Mouse (Mus musculus) MEL (cell line): ENCODE data around the gene Man1c1. TPM values are rescaled to one million over a fixed set of nuclear protein-coding genes. Genes with fewer than 3 reads are reported as not detected.

Experiments used
- DNase-seq: peaks from one replicate; pipeline ENCODE4 v3.0.0; 2011; ENCODE audit warnings: low read depth, low spot score
- H3K27ac ChIP-seq: 2 replicates; pipeline ENCODE4 v1.5.1; 2012; ENCODE audit warnings: low read depth, mild to moderate bottlenecking, control low read depth, low read length, moderate library complexity; ENCODE audit not compliant: control insufficient read depth
- H3K27me3 ChIP-seq, 2 experiments: fragments of 150-350 bp in 1 of 2; sonication (generic) in 1 of 2; 2 replicates each; pipeline ENCODE4 v1.6.1; 2012; ENCODE audit warnings: low read length in 2 of 2, mild to moderate bottlenecking in 2 of 2, improper control_type of control experiment in 1 of 2, moderate library complexity in 1 of 2; ENCODE audit not compliant: insufficient read depth in 2 of 2, control insufficient read depth in 1 of 2
- H3K36me3 ChIP-seq, 2 experiments: 2 replicates each; pipeline ENCODE4 v1.6.1; 2012 to 2014; ENCODE audit warnings: low read length in 2 of 2, improper control_type of control experiment in 1 of 2, inconsistent platforms in 1 of 2, mild to moderate bottlenecking in 1 of 2; ENCODE audit not compliant: insufficient read depth in 2 of 2, control insufficient read depth in 1 of 2
- H3K4me1 ChIP-seq, 2 experiments: fragments of 150-350 bp in 1 of 2; sonication (generic) in 1 of 2; 2 replicates each; pipeline ENCODE4 v1.6.1; 2012; ENCODE audit warnings: low read length in 2 of 2, improper control_type of control experiment in 1 of 2, mild to moderate bottlenecking in 1 of 2; ENCODE audit not compliant: insufficient read depth in 2 of 2, control insufficient read depth in 1 of 2
- H3K4me3 ChIP-seq, 2 experiments: fragments of 150-350 bp in 1 of 2; sonication (generic) in 1 of 2; 2 replicates each; pipeline ENCODE4 v1.5.1; 2012; ENCODE audit warnings: low read depth in 2 of 2, low read length in 2 of 2, mild to moderate bottlenecking in 2 of 2, moderate library complexity in 2 of 2, control low read depth in 1 of 2, improper control_type of control experiment in 1 of 2; ENCODE audit not compliant: control insufficient read depth in 1 of 2, insufficient read depth in 1 of 2
- H3K79me2 ChIP-seq: 2 replicates; pipeline ENCODE4 v1.6.1; 2012; ENCODE audit warnings: mild to moderate bottlenecking, low read length, moderate library complexity; ENCODE audit not compliant: control insufficient read depth, poor library complexity, insufficient read depth
- H3K9ac ChIP-seq: 2 replicates; pipeline ENCODE4 v1.6.1; 2012; ENCODE audit warnings: low read depth, mild to moderate bottlenecking, control low read depth, low read length, moderate library complexity; ENCODE audit not compliant: control insufficient read depth, poor library complexity, severe bottlenecking
- H3K9me3 ChIP-seq: fragments of 150-350 bp; sonication (generic); replicated peaks from 2 replicates; pipeline ENCODE4 v1.6.1; 2012; ENCODE audit warnings: mild to moderate bottlenecking, low read length, improper control_type of control experiment, moderate library complexity; ENCODE audit not compliant: insufficient read depth
- CHD1 ChIP-seq: IDR thresholded peaks from 2 replicates; pipeline ENCODE4 v1.6.1; 2012; ENCODE audit warnings: low read depth, mild to moderate bottlenecking, inconsistent platforms, low read length, improper control_type of control experiment
- CTCF ChIP-seq, 3 experiments: IDR thresholded peaks in 2 of 3; conservative IDR thresholded peaks in 1 of 3; 2 replicates each; pipeline ENCODE4 v1.5.1; 2011 to 2012; ENCODE audit warnings: low read length in 3 of 3, low read depth in 2 of 3, mild to moderate bottlenecking in 2 of 3, improper control_type of control experiment in 1 of 3, inconsistent platforms in 1 of 3, mixed read lengths in 1 of 3, moderate library complexity in 1 of 3; ENCODE audit not compliant: control insufficient read depth in 1 of 3, insufficient read depth in 1 of 3, poor library complexity in 1 of 3, severe bottlenecking in 1 of 3
- ETS1 ChIP-seq: IDR thresholded peaks from 2 replicates; pipeline ENCODE4 v1.6.1; 2012; ENCODE audit warnings: low read depth, mild to moderate bottlenecking, inconsistent platforms, low read length, improper control_type of control experiment, moderate library complexity
- GABPA ChIP-seq: IDR thresholded peaks from 2 replicates; pipeline ENCODE4 v1.6.1; 2012; ENCODE audit warnings: low read depth, mild to moderate bottlenecking, inconsistent platforms, low read length, improper control_type of control experiment, moderate library complexity
- GATA1 ChIP-seq: IDR thresholded peaks from 2 replicates; pipeline ENCODE4 v1.6.1; 2011; ENCODE audit warnings: low read depth, low read length, improper control_type of control experiment
- KAT2A ChIP-seq: conservative IDR thresholded peaks from 2 replicates; pipeline ENCODE4 v1.6.1; 2012; ENCODE audit warnings: low read depth, low read length, improper control_type of control experiment, inconsistent platforms
- MAFK ChIP-seq: IDR thresholded peaks from 2 replicates; pipeline ENCODE4 v1.6.1; 2011; ENCODE audit warnings: low read depth, mild to moderate bottlenecking, low read length, improper control_type of control experiment, borderline replicate concordance
- MAX ChIP-seq: IDR thresholded peaks from 2 replicates; pipeline ENCODE4 v1.6.1; 2011; ENCODE audit warnings: low read length, improper control_type of control experiment
- MAZ ChIP-seq: IDR thresholded peaks from 2 replicates; pipeline ENCODE4 v1.6.1; 2012; ENCODE audit warnings: low read depth, mild to moderate bottlenecking, inconsistent platforms, low read length, improper control_type of control experiment
- MXI1 ChIP-seq: IDR thresholded peaks from 2 replicates; pipeline ENCODE4 v1.6.1; 2011; ENCODE audit warnings: mild to moderate bottlenecking, low read depth, low read length, improper control_type of control experiment
- MYC ChIP-seq: IDR thresholded peaks from 2 replicates; pipeline ENCODE4 v1.6.1; 2011; ENCODE audit warnings: low read depth, mild to moderate bottlenecking, low read length, improper control_type of control experiment, moderate library complexity
- NRF1 ChIP-seq: IDR thresholded peaks from 2 replicates; pipeline ENCODE4 v1.6.1; 2014; ENCODE audit warnings: low read depth, mild to moderate bottlenecking, inconsistent platforms, low read length, improper control_type of control experiment, moderate library complexity; ENCODE audit not compliant: poor library complexity, insufficient read depth, severe bottlenecking
- POLR2A ChIP-seq, 2 experiments: IDR thresholded peaks; 2 replicates each; pipeline ENCODE4 v1.6.1; 2011 to 2012; ENCODE audit warnings: low read length in 2 of 2, mild to moderate bottlenecking in 2 of 2, control low read depth in 1 of 2, improper control_type of control experiment in 1 of 2, low read depth in 1 of 2, moderate library complexity in 1 of 2; ENCODE audit not compliant: control insufficient read depth in 1 of 2, insufficient read depth in 1 of 2, poor library complexity in 1 of 2
- POLR2AphosphoS5 ChIP-seq: IDR thresholded peaks from 2 replicates; pipeline ENCODE4 v1.6.1; 2012; ENCODE audit warnings: low read depth, borderline replicate concordance, mild to moderate bottlenecking, inconsistent platforms, low read length, moderate library complexity, mixed read lengths
- RAD21 ChIP-seq: IDR thresholded peaks from 2 replicates; pipeline ENCODE4 v1.6.1; 2011; ENCODE audit warnings: mild to moderate bottlenecking, low read depth, low read length, improper control_type of control experiment
- RCOR1 ChIP-seq: IDR thresholded peaks from 2 replicates; pipeline ENCODE4 v1.6.1; 2012; ENCODE audit warnings: low read depth, mild to moderate bottlenecking, inconsistent platforms, low read length, improper control_type of control experiment
- SMC3 ChIP-seq: IDR thresholded peaks from 2 replicates; pipeline ENCODE4 v1.6.1; 2011; ENCODE audit warnings: low read depth, low read length, improper control_type of control experiment
- TBP ChIP-seq: IDR thresholded peaks from 2 replicates; pipeline ENCODE4 v1.8.0; 2011; ENCODE audit warnings: low read depth, low read length, improper control_type of control experiment
- TCF12 ChIP-seq: IDR thresholded peaks from 2 replicates; pipeline ENCODE4 v1.6.1; 2014; ENCODE audit warnings: low read depth, mild to moderate bottlenecking, inconsistent platforms, low read length, improper control_type of control experiment, moderate library complexity
- UBTF ChIP-seq: IDR thresholded peaks from 2 replicates; pipeline ENCODE4 v1.6.1; 2012; ENCODE audit warnings: low read depth, mild to moderate bottlenecking, inconsistent platforms, low read length, improper control_type of control experiment, moderate library complexity, borderline replicate concordance; ENCODE audit not compliant: insufficient read depth
- ZMIZ1 ChIP-seq: IDR thresholded peaks from 2 replicates; pipeline ENCODE4 v1.6.1; 2012; ENCODE audit warnings: low read depth, mild to moderate bottlenecking, inconsistent platforms, low read length, improper control_type of control experiment, moderate library complexity
- ZNF384 ChIP-seq: IDR thresholded peaks from 2 replicates; pipeline ENCODE4 v1.6.1; 2012; ENCODE audit warnings: low read depth, mild to moderate bottlenecking, inconsistent platforms, low read length, improper control_type of control experiment
- polyA plus RNA-seq, 2 experiments: library from polyadenylated mRNA; stranded (reverse) in 1 of 2; unstranded in 1 of 2; fragments of >175 nt in 1 of 2; fragments of >200 nt in 1 of 2; gene quantifications; 2 replicates each; pipeline versions ENCODE4 v1.2.1 to v1.2.4; 2012; ENCODE audit warnings: low replicate concordance in 2 of 2, low read depth in 1 of 2; ENCODE audit not compliant: insufficient read length in 2 of 2, insufficient read depth in 1 of 2, missing spikeins in 1 of 2
- total RNA-seq: library from RNA; depleted of rRNA; stranded (reverse); fragments of 300-350 nt; gene quantifications from 2 replicates; pipeline ENCODE4 v1.2.3, GENCODE M21; 2012

Man1c1 gene
- total and polyA plus RNA-seq, 3 experiments, result 1.9 to 5.2 TPM; not detected in 1

DNA sequence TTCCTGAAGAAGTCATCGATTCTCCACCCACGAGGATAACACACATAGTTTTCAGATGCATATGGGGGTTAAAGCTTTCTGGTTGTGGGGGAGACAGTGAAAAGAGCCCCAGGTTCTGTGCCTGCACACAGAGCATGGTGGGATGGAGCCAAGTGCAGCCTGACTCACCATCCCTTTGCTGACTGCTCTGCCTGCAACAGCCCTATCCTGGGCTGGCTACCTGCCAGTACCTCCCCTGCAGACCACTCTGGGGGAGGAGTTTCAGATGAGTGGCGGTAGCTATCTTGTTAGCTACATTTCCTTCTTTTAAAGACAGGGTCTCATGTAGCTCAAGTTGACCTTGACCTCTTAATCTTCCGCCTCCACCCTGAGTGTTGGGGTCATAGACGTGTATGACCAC lies 125.7 kb downstream of the Man1c1 start:
- Histone ChIP-seq H3K9me3 (no peaks in the 10 kb centered on the region), H3K4me1 (peaks cover 0 to 11% of the 10 kb centered on the region in 2 experiments; a peak in 2 of 4 replicates), H3K4me3 (peak overlapping the region in 1 of 2 experiments; percentile 25; a peak in 2 of 4 replicates), H3K9ac (peak overlapping the region; percentile 54), H3K79me2 (no peaks in the 10 kb centered on the region), H3K36me3 (no peaks in the 10 kb centered on the region; a peak in 1 of 4 replicates)
- TF ChIP-seq RAD21 (no peak), GATA1 (0 out of 2 replicates have a peak, but pooled peaks have one; percentile 9), MYC (peak; percentile 36; the same call in 1 of the 2 replicates)
- TF ChIP-seq, all 39 proteins: peak for 2
- Histone ChIP-seq H3K27ac (peak overlapping the region; percentile 21; the same call in 1 of the 2 replicates), H3K27me3 (no peaks in the 10 kb centered on the region)
- DNase-seq, result peak; percentile 83

- no peak for TF ChIP-seq RCOR1
- no peak for TF ChIP-seq POLR2AphosphoS5
- H3K27ac ChIP-seq, result no peak overlapping the region
- H3K27me3 ChIP-seq, result no peaks in the 10 kb centered on the region
- H3K9me3 ChIP-seq, result no peaks in the 10 kb centered on the region
- H3K9ac ChIP-seq, result no peak overlapping the region
- peaks cover 0 to 11% of the 10 kb centered on the region in 2 experiments; a peak in 2 of 4 replicates for H3K4me1 ChIP-seq
- no peak overlapping the region for H3K4me3 ChIP-seq
- no peak for DNase-seq
- H3K79me2 ChIP-seq, result no peaks in the 10 kb centered on the region
- no peaks in the 10 kb centered on the region; a peak in 1 of 4 replicates for H3K36me3 ChIP-seq
Measured at GRCm38 (mm10) chr4:134577281-134577680, 126.8 kb downstream of the Man1c1 start.

GRCm38 (mm10) chr4:134575486-134575885 lies 128.6 kb downstream of the Man1c1 start:
- H3K27me3 ChIP-seq, result no peaks in the 10 kb centered on the region
- DNase-seq, result no peak

More at GRCm38 (mm10) chr4:134575486-134575885, 128.6 kb downstream of the Man1c1 start:
- no peak overlapping the region for H3K9ac ChIP-seq
- H3K9me3 ChIP-seq, result no peaks in the 10 kb centered on the region
- no peak overlapping the region for H3K27ac ChIP-seq
- H3K4me3 ChIP-seq, result no peak overlapping the region
- H3K4me1 ChIP-seq, result peaks cover 0 to 11% of the 10 kb centered on the region in 2 experiments; a peak in 2 of 4 replicates
- no peaks in the 10 kb centered on the region for H3K79me2 ChIP-seq
- no peaks in the 10 kb centered on the region; a peak in 1 of 4 replicates for H3K36me3 ChIP-seq
- TF ChIP-seq UBTF (no peak), TCF12 (no peak), ZNF384 (no peak), MAFK (no peak), POLR2AphosphoS5 (no peak), POLR2A (IDR thresholded peaks at IDR 0.05; ENCODE audit: control insufficient read depth in 1 of 2, insufficient read depth in 1 of 2, low read depth in 1 of 2, low read length in 2 of 2, poor library complexity in 1 of 2) (no peak), MAX (no peak), CHD1 (no peak), GABPA (no peak), KAT2A (no peak), TBP (no peak), MXI1 (no peak), ZMIZ1 (no peak), MAZ (no peak), ETS1 (no peak), NRF1 (no peak), SMC3 (no peak), CTCF (IDR thresholded peaks at IDR 0.05 in 2 of 3, conservative IDR thresholded peaks at IDR 0.05 in 1 of 3; ENCODE audit: control insufficient read depth in 1 of 3, insufficient read depth in 1 of 3, low read depth in 2 of 3, low read length in 3 of 3, poor library complexity in 1 of 3, severe bottlenecking in 1 of 3) (no peak)
